Mouse (Mus musculus): ENCODE data around the gene Cd200r1. TPM values are rescaled to one million over a fixed set of nuclear protein-coding genes. Genes with fewer than 3 reads are reported as not detected.

Cd200r1 gene
- polyA plus RNA-seq, 1 experiment = 0.02 TPM

GRCm38 (mm10) chr16:44736118-44736517 lies 29.4 kb upstream of the Cd200r1 start:
- no peak overlapping the region for H3ac ChIP-seq (ENCODE audit: control insufficient read depth, insufficient read length)
- TF ChIP-seq SRF (IDR thresholded peaks at IDR 0.05; ENCODE audit: control insufficient read depth, insufficient read length, low read depth) (no peak), REST (IDR thresholded peaks at IDR 0.05; ENCODE audit: insufficient read depth, insufficient read length) (no peak), POLR2AphosphoS2 (IDR thresholded peaks at IDR 0.05; ENCODE audit: insufficient read length, low read depth) (no peak), MYOG (IDR thresholded peaks at IDR 0.05; ENCODE audit: control insufficient read depth in 1 of 3, insufficient read depth in 1 of 3, insufficient read length in 2 of 3, low read depth in 2 of 3) (no peak), MAX (IDR thresholded peaks at IDR 0.05; ENCODE audit: low read depth) (no peak), MYOD1 (IDR thresholded peaks at IDR 0.05; ENCODE audit: control insufficient read depth in 1 of 3, insufficient read length in 2 of 3, low read depth in 2 of 3) (no peak), E2F4 (IDR thresholded peaks at IDR 0.05; ENCODE audit: insufficient read depth) (no peak), POLR2A (IDR thresholded peaks at IDR 0.05; ENCODE audit: insufficient read length, low read depth) (no peak), CEBPB (IDR thresholded peaks at IDR 0.05; ENCODE audit: insufficient read depth, poor library complexity, severe bottlenecking) (no peak), TCF12 (IDR thresholded peaks at IDR 0.05; ENCODE audit: insufficient read depth, poor library complexity, severe bottlenecking) (no peak), USF1 (IDR thresholded peaks at IDR 0.05; ENCODE audit: low read depth) (no peak), TCF3 (IDR thresholded peaks at IDR 0.05; ENCODE audit: insufficient read length, low read depth) (no peak)
- H3K27me3 ChIP-seq (ENCODE audit: control insufficient read depth, insufficient read depth, insufficient read length) = no peaks in the 10 kb centered on the region
- no peaks in the 10 kb centered on the region for H3K79me2 ChIP-seq (ENCODE audit: control insufficient read depth, insufficient read depth)
- H3K4me3 ChIP-seq = no peak overlapping the region
- no peak overlapping the region for H3K4me2 ChIP-seq (ENCODE audit: low read depth)
- H3K36me3 ChIP-seq (ENCODE audit: control insufficient read depth, insufficient read depth) = peaks cover 75% of the 10 kb centered on the region

- Histone ChIP-seq H3K4me2 (ENCODE audit: low read depth) (no peak overlapping the region), H3K79me2 (ENCODE audit: control insufficient read depth, insufficient read depth) (peaks cover 24% of the 10 kb centered on the region), H3K36me3 (ENCODE audit: control insufficient read depth, insufficient read depth) (peaks cover 36% of the 10 kb centered on the region)
These were observed 22.8 kb upstream of the Cd200r1 start for GRCm38 (mm10) chr16:44742753-44743152.

GRCm38 (mm10) chr16:44745471-44745865 lies 20.1 kb upstream of the Cd200r1 start:
- peak overlapping the region; percentile 97 for H3K4me3 ChIP-seq
- TF ChIP-seq USF1 (IDR thresholded peaks at IDR 0.05; ENCODE audit: low read depth) (no peak), REST (IDR thresholded peaks at IDR 0.05; ENCODE audit: insufficient read depth, insufficient read length) (no peak), TCF3 (IDR thresholded peaks at IDR 0.05; ENCODE audit: insufficient read length, low read depth) (no peak), E2F4 (IDR thresholded peaks at IDR 0.05; ENCODE audit: insufficient read depth) (no peak), POLR2AphosphoS2 (IDR thresholded peaks at IDR 0.05; ENCODE audit: insufficient read length, low read depth) (no peak), MYOG (IDR thresholded peaks at IDR 0.05; ENCODE audit: control insufficient read depth in 1 of 3, insufficient read depth in 1 of 3, insufficient read length in 2 of 3, low read depth in 2 of 3) (no peak), CEBPB (IDR thresholded peaks at IDR 0.05; ENCODE audit: insufficient read depth, poor library complexity, severe bottlenecking) (no peak), TCF12 (IDR thresholded peaks at IDR 0.05; ENCODE audit: insufficient read depth, poor library complexity, severe bottlenecking) (no peak), MYOD1 (IDR thresholded peaks at IDR 0.05; ENCODE audit: control insufficient read depth in 1 of 3, insufficient read length in 2 of 3, low read depth in 2 of 3) (no peak), POLR2A (IDR thresholded peaks at IDR 0.05; ENCODE audit: insufficient read length, low read depth) (no peak), SRF (IDR thresholded peaks at IDR 0.05; ENCODE audit: control insufficient read depth, insufficient read length, low read depth) (no peak), MAX (IDR thresholded peaks at IDR 0.05; ENCODE audit: low read depth) (no peak)
- H3K36me3 ChIP-seq (ENCODE audit: control insufficient read depth, insufficient read depth) = peaks cover 14% of the 10 kb centered on the region
- no peaks in the 10 kb centered on the region for H3K27me3 ChIP-seq (ENCODE audit: control insufficient read depth, insufficient read depth, insufficient read length)
- H3K79me2 ChIP-seq (ENCODE audit: control insufficient read depth, insufficient read depth) = peaks cover 24% of the 10 kb centered on the region
- peak overlapping the region; percentile 58 for H3ac ChIP-seq (ENCODE audit: control insufficient read depth, insufficient read length)
- peak overlapping the region; percentile 91 for H3K4me2 ChIP-seq (ENCODE audit: low read depth)

More at GRCm38 (mm10) chr16:44742753-44743152, 22.8 kb upstream of the Cd200r1 start:
- TF ChIP-seq TCF12 (IDR thresholded peaks at IDR 0.05; ENCODE audit: insufficient read depth, poor library complexity, severe bottlenecking) (no peak), E2F4 (IDR thresholded peaks at IDR 0.05; ENCODE audit: insufficient read depth) (no peak), MYOG (IDR thresholded peaks at IDR 0.05; ENCODE audit: control insufficient read depth in 1 of 3, insufficient read depth in 1 of 3, insufficient read length in 2 of 3, low read depth in 2 of 3) (no peak), SRF (IDR thresholded peaks at IDR 0.05; ENCODE audit: control insufficient read depth, insufficient read length, low read depth) (no peak), POLR2AphosphoS2 (IDR thresholded peaks at IDR 0.05; ENCODE audit: insufficient read length, low read depth) (no peak), USF1 (IDR thresholded peaks at IDR 0.05; ENCODE audit: low read depth) (no peak), CEBPB (IDR thresholded peaks at IDR 0.05; ENCODE audit: insufficient read depth, poor library complexity, severe bottlenecking) (no peak), TCF3 (IDR thresholded peaks at IDR 0.05; ENCODE audit: insufficient read length, low read depth) (no peak), POLR2A (IDR thresholded peaks at IDR 0.05; ENCODE audit: insufficient read length, low read depth) (no peak), MYOD1 (IDR thresholded peaks at IDR 0.05; ENCODE audit: control insufficient read depth in 1 of 3, insufficient read length in 2 of 3, low read depth in 2 of 3) (no peak)
- Histone ChIP-seq H3K4me3 (no peak overlapping the region), H3ac (ENCODE audit: control insufficient read depth, insufficient read length) (no peak overlapping the region), H3K27me3 (ENCODE audit: control insufficient read depth, insufficient read depth, insufficient read length) (no peaks in the 10 kb centered on the region)

- TF ChIP-seq POLR2A (IDR thresholded peaks at IDR 0.05; ENCODE audit: insufficient read length, low read depth) (peak; percentile 62), MAX (IDR thresholded peaks at IDR 0.05; ENCODE audit: low read depth) (no peak), MYOD1 (IDR thresholded peaks at IDR 0.05; ENCODE audit: control insufficient read depth in 1 of 3, insufficient read length in 2 of 3, low read depth in 2 of 3) (no peak)
- peaks cover 14% of the 10 kb centered on the region for H3K36me3 ChIP-seq (ENCODE audit: control insufficient read depth, insufficient read depth)
- peak within 1 kb of the TSS; percentile 97 for H3K4me3 ChIP-seq
- H3K27me3 ChIP-seq (ENCODE audit: control insufficient read depth, insufficient read depth, insufficient read length) = no peaks in the 10 kb centered on the region
- H3K4me2 ChIP-seq (ENCODE audit: low read depth) = peak within 1 kb of the TSS; percentile 91
- peaks cover 24% of the 10 kb centered on the region for H3K79me2 ChIP-seq (ENCODE audit: control insufficient read depth, insufficient read depth)
- peak within 1 kb of the TSS; percentile 58 for H3ac ChIP-seq (ENCODE audit: control insufficient read depth, insufficient read length)
These were observed 19.5 kb upstream of the Cd200r1 start, which contains the start of gene Gtpbp8 for GRCm38 (mm10) chr16:44745866-44746562. TSS of gene Gtpbp8 (minus strand) at chr16:44746363.

Measured in myocyte (in vitro differentiated cells).